Mouse (Mus musculus) central nervous system, embryonic 14 days (tissue): ENCODE results near the gene Fbxw9. TPM values are rescaled to one million over a fixed set of nuclear protein-coding genes. Genes with fewer than 3 reads are reported as not detected.

Experiments
- polyA plus RNA-seq: library from polyadenylated mRNA; depleted of rRNA; stranded (reverse); fragments of >200 nt; gene quantifications from 2 replicates; pipeline ENCODE4 v1.2.3, GENCODE M21; 2012; rRNA removed

Gene Fbxw9
- 84.0 and 96.1 TPM in 2 replicates for polyA plus RNA-seq

GRCm38 (mm10) chr8:85059879-85060616 lies at the start of gene Fbxw9:
TSS of gene Fbxw9 (plus strand) at chr8:85060055.

GRCm38 (mm10) chr8:85014431-85014830 lies 45.4 kb upstream of the Fbxw9 start, which contains the start of gene Best2:
TSS of gene Best2 (minus strand) at chr8:85014531.

GRCm38 (mm10) chr8:85025098-85025932 lies 34.5 kb upstream of the Fbxw9 start, which contains the start of gene Asna1:
TSS of gene Asna1 (minus strand) at chr8:85025281.

GRCm38 (mm10) chr8:85026670-85027515 lies 33.0 kb upstream of the Fbxw9 start, which contains the start of gene Trir:
TSS of gene Trir (plus strand) at chr8:85026823.

GRCm38 (mm10) chr8:85036718-85037365 lies 23.0 kb upstream of the Fbxw9 start, which contains the start of gene Tnpo2:
TSS of gene Tnpo2 (plus strand) at chr8:85036915.

GRCm38 (mm10) chr8:85067982-85068381 lies 8.1 kb downstream of the Fbxw9 start, which contains the start of gene Gm5741:
TSS of gene Gm5741 (minus strand) at chr8:85067982.

GRCm38 (mm10) chr8:85071514-85072281 lies 11.8 kb downstream of the Fbxw9 start, which contains the start of gene Dhps:
TSS of gene Dhps (plus strand) at chr8:85071757.

GRCm38 (mm10) chr8:85080532-85081215 lies 20.8 kb downstream of the Fbxw9 start, which contains the start of gene Wdr83os:
TSS of gene Wdr83os (plus strand) at chr8:85080740.

GRCm38 (mm10) chr8:85081216-85081555 lies 21.3 kb downstream of the Fbxw9 start, which contains the start of gene Wdr83:
TSS of gene Wdr83 (minus strand) at chr8:85081306.

GRCm38 (mm10) chr8:85083108-85083813 lies 23.4 kb downstream of the Fbxw9 start, which contains the start of gene Man2b1:
TSS of gene Man2b1 (plus strand) at chr8:85083270.

Other genes starting within 250 kb of the Fbxw9 start
- gene Dand5, start 237.2 kb upstream of the Fbxw9 start, polyA plus RNA-seq = 8.7 and 9.3 TPM in 2 replicates
- 37.6 and 41.9 TPM in 2 replicates for gene Gadd45gip1, start 228.5 kb upstream of the Fbxw9 start, polyA plus RNA-seq
- gene Rad23a, start 219.4 kb upstream of the Fbxw9 start, polyA plus RNA-seq = 66.8 and 71.5 TPM in 2 replicates
- 455 and 581 TPM in 2 replicates for gene Calr, start 213.1 kb upstream of the Fbxw9 start, polyA plus RNA-seq
- gene Farsa, start 203.1 kb upstream of the Fbxw9 start, polyA plus RNA-seq = 123 and 124 TPM in 2 replicates
- gene Syce2, start 187.9 kb upstream of the Fbxw9 start, polyA plus RNA-seq = 26.9 and 31.5 TPM in 2 replicates
- gene Gcdh, start 166.1 kb upstream of the Fbxw9 start, polyA plus RNA-seq = 57.8 and 58.3 TPM in 2 replicates
- gene Klf1, start 158.1 kb upstream of the Fbxw9 start, polyA plus RNA-seq = 0.66 and 0.96 TPM in 2 replicates
- 6.6 and 7.6 TPM in 2 replicates for gene Dnase2a, start 151.5 kb upstream of the Fbxw9 start, polyA plus RNA-seq
- gene Mast1, start 122.7 kb upstream of the Fbxw9 start, polyA plus RNA-seq = 104 and 112 TPM in 2 replicates
- gene Rtbdn, start 113.1 kb upstream of the Fbxw9 start, polyA plus RNA-seq = 6.7 TPM in 2 replicates
- 0.32 TPM in 1 of 2 replicates, not detected in the other for gene Gm49661, start 90.6 kb upstream of the Fbxw9 start, polyA plus RNA-seq
- 811 and 935 TPM in 2 replicates for gene Prdx2, start 90.5 kb upstream of the Fbxw9 start, polyA plus RNA-seq
- gene Rnaseh2a, start 90.3 kb upstream of the Fbxw9 start, polyA plus RNA-seq = 58.0 and 61.0 TPM in 2 replicates
- 7.7 and 9.6 TPM in 2 replicates for gene Junb, start 81.3 kb upstream of the Fbxw9 start, polyA plus RNA-seq
- gene Hook2, start 69.5 kb upstream of the Fbxw9 start, polyA plus RNA-seq = 27.3 and 30.0 TPM in 2 replicates
- 0.06 TPM in 2 replicates for gene Best2, start 45.5 kb upstream of the Fbxw9 start, polyA plus RNA-seq
- 218 and 232 TPM in 2 replicates for gene Asna1, start 34.8 kb upstream of the Fbxw9 start, polyA plus RNA-seq
- 208 and 219 TPM in 2 replicates for gene Trir, start 33.2 kb upstream of the Fbxw9 start, polyA plus RNA-seq
- 104 and 108 TPM in 2 replicates for gene Tnpo2, start 23.1 kb upstream of the Fbxw9 start, polyA plus RNA-seq
- 0.70 and 0.73 TPM in 2 replicates for gene Gm5741, start 7.9 kb downstream of the Fbxw9 start, polyA plus RNA-seq
- gene Dhps, start 11.7 kb downstream of the Fbxw9 start, polyA plus RNA-seq = 71.7 and 73.4 TPM in 2 replicates
- gene Wdr83os, start 20.7 kb downstream of the Fbxw9 start, polyA plus RNA-seq = 105 and 110 TPM in 2 replicates
- gene Wdr83, start 21.3 kb downstream of the Fbxw9 start, polyA plus RNA-seq = 84.9 and 89.1 TPM in 2 replicates
- 20.3 and 26.4 TPM in 2 replicates for gene Man2b1, start 23.2 kb downstream of the Fbxw9 start, polyA plus RNA-seq
- gene Zfp791, start 63.0 kb downstream of the Fbxw9 start, polyA plus RNA-seq = 2.5 and 3.0 TPM in 2 replicates
- gene Cks1brt, start 91.9 kb downstream of the Fbxw9 start, polyA plus RNA-seq = not detected in 2 replicates
- not detected in 2 replicates for gene Olfr371, start 165.9 kb downstream of the Fbxw9 start, polyA plus RNA-seq
- gene Orc6, start 239.6 kb downstream of the Fbxw9 start, polyA plus RNA-seq = 86.5 and 95.4 TPM in 2 replicates
- gene Vps35, start 239.7 kb downstream of the Fbxw9 start, polyA plus RNA-seq = 72.3 and 82.1 TPM in 2 replicates